Mouse (Mus musculus): ENCODE results near the gene Sema5a. TPM values are rescaled to one million over a fixed set of nuclear protein-coding genes. Genes with fewer than 3 reads are reported as not detected.
A peak's percentile ranks its signal among the peaks of the same experiment; 100 is the strongest.
"Not testable (repeated sequence)": the region's sequence is repeated elsewhere in the genome, so short reads cannot be mapped to it uniquely, and the experiment has no call there.

Gene Sema5a
- total RNA-seq (2014; fragmentation: Nextera tagmentation) (not detected in 2 replicates), total RNA-seq (2017) (not detected in 2 replicates)

DNA sequence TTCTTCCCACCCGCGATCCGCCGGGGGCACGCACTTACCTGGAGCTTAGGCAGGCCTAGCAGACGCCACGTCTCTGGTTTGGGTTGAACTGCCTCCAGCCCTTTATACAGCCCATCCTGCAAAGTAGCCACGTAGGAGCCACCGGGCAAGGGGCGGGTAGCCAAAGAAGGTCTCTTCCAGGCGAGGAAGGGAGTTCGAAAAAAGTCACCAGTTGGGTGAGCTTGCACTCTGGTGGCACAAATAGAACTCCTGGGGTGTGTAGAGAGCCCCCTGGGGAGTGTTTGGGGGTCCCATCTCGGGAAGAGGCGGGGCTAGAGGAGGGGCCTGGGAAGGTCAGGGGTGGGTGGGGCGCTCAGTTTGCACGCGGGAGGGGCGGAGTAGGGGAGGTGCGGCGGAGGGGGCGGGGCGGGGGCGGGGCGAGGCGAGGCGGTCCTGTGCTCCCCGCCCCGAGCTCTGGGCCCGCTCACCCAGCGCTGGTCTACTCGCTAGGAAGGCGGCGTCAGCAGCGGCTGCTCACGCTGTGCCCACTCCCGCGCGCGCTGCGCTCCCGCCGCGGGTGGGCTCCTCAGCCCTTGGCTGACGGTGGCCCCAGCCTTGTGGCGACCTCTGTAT, at the start of gene Sema5a:
Gene Sema5a (plus strand): TSS at position 467 of the 612 bp plus-strand sequence.
- peak; percentile 73 for ATAC-seq (replicated peaks; ENCODE audit: poor library complexity, severe bottlenecking)

DNA sequence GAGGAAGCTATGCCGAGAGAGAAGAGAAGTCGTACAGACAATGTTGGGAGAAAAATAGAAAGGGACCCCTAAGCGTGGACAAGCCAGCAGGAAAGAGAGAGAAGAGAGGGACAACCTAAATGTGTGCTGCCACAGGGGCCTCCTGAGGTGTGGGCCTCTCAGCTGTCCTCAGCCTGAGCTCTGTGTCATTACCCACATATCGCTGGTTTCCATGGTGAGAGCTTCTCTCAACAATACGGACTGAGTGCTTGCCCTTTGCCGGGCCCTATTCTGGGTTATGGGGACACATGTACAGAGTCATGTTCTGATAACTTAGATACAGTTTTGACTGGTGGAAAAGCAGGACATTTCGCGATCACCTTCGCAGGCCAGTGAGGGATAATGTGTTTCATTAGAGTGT, 46.5 kb upstream of the Sema5a start:
- ATAC-seq (replicated peaks; ENCODE audit: poor library complexity, severe bottlenecking) = no peak

DNA sequence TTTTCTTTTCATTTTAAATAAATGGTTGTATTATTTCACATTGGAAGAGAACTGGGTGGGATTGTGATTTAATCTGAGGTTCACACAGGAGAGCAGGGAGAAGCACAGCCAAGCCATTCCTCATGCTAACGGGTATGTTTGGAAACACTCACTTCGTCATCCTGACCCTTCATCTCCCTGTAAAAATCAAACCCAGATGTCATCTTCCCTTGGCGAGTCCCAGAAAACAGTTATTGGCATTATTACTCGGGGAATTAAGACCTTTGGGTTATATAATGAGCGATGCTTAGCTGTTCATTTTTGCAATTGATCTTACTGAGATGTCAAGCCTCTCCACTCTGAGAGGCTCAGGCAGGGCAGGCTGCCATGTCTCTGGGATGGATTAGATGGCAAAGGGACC, 46.0 kb upstream of the Sema5a start:
- no peak for ATAC-seq (replicated peaks; ENCODE audit: poor library complexity, severe bottlenecking)

DNA sequence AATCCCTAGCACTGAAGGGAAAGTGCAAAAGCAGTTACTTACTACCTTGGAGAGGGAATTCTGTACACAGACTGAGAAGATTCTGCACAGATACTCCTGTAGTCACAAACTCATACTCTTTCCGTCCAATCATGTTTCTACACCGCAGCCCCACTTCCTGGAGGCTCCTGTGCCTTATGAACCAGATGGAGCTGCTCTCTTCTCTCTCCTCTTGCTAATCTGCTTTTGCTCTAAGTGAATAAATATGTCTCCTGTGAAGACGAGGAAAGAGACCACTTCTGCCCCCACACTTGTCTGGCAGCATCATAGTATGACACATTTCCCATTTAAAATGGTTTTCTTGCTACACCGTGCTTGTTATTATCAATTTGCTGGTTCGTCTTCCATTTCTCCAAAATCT, 41.4 kb upstream of the Sema5a start:
- ATAC-seq (replicated peaks; ENCODE audit: poor library complexity, severe bottlenecking) = no peak

DNA sequence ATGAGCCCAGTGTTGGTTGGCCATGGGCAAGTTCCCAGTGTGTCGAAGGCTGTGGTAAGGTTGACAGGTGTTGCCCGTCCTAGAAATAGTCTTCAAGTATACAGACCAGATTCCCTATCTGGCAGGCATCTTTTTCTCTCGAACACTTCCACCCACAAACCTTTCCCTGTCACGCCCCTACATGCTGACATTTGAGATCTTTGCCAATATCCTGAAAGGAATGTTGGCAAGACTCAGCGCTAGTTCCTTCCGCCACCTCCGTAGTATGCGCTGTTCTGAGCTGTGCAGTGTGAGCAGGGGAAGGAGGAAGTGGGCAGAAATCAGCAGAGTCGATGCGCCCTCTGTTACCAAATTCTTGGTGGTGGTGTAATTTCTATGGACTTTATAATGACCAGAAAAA, 39.7 kb upstream of the Sema5a start:
- no peak for ATAC-seq (replicated peaks; ENCODE audit: poor library complexity, severe bottlenecking)

DNA sequence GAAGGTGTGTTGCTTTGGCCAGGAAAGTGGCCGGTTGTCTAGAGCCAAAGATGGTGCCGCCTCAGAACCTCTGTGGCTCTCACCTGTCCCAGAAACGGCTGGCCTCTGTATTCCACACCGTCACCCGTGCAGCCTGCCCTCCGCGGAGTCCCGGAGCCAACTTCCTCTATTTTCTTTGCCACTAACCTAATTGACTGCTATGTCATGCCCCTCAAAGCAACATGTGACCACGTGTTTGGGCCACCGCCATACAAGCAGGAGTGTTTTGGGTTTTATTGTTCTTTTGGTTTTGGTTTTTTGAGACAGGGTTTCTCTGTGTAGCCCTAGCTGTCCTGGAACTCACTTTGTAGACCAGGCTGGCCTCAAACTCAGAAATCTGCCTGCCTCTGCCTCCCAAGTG, 29.9 kb upstream of the Sema5a start:
- not testable (repeated sequence) for ATAC-seq (replicated peaks; ENCODE audit: poor library complexity, severe bottlenecking)

DNA sequence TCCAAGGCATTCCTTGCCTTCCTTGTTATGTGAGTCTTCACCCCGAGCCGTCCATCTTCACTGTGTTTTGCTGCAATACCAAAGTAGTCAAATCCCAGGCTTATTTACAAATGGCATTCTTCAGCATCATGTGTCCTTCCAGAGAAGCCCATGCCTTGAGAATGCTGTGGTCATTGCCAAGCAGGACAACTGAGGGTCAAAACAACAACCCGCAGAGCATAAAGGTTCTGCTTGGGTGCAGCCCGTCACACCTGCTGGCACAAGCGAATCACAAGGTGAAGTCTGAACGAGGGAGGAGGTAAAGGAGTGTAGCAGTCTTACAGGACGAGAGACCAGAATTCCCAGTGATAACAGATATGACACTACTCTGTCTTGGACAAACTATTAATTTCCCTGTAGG, 21.6 kb upstream of the Sema5a start:
- ATAC-seq (replicated peaks; ENCODE audit: poor library complexity, severe bottlenecking) = no peak

DNA sequence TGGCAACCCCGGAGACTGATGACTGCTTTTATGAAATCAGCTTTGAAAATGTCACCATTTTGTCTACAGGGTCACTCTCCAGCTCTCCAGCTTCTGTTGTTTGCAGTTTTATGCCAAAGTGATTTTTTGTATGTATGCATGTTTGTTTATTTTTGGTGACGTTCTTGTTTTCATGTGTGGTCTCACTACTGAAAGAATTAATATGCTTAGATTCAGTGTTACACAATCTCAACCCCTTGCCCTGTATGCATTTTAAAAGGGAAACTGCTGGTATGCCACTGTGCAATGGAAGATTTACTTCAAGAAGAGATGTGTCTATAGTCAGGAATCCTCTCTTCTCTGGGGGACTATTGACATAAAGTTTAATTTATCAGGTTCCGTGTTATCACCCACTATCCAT, 19.2 kb upstream of the Sema5a start:
- no peak for ATAC-seq (replicated peaks; ENCODE audit: poor library complexity, severe bottlenecking)

DNA sequence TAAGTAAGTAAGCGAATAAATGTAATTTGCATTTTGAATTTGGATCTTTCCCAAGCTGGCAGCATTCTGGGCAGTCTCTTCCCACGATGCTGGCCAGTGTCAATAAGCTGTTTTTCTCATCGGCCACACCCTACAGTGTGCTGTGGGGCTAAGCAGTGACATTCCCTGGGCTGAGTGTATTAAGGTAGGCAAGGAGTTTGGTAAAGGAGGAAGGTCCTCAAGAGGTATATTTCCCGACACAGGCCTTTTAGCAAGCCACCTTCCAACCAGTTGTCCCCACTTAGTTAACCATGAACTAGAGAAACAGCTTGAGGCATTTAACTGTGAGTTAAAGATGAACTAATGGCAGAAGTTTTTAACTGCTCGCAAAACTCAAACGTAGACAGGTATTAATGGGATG, 18.2 kb upstream of the Sema5a start:
- no peak for ATAC-seq (replicated peaks; ENCODE audit: poor library complexity, severe bottlenecking)

DNA sequence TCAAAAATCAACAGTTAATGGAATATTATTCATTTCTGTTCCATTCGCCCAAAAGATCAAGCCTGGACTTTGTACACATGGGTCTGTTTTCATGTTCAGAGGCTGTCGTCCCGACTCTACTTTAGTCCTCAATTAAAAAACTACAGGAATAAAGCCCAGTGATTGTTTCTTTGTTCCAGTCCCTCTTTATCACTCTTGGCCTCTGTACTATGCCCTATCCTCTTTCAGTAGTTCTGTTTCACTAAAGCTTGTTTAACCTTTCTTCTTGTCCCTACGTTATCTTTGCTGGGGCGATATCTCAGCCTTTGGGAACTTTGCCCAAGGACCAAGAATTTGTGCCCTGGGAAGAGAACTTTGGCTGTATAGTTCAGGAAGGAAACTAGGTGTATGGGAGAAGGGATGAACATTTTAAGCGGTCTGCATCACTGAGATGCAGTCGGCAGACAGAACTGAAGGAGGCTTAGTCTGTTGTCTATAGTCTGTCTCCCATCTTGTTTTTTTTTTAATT, 17.7 kb upstream of the Sema5a start:
- ATAC-seq (replicated peaks; ENCODE audit: poor library complexity, severe bottlenecking) = no peak

DNA sequence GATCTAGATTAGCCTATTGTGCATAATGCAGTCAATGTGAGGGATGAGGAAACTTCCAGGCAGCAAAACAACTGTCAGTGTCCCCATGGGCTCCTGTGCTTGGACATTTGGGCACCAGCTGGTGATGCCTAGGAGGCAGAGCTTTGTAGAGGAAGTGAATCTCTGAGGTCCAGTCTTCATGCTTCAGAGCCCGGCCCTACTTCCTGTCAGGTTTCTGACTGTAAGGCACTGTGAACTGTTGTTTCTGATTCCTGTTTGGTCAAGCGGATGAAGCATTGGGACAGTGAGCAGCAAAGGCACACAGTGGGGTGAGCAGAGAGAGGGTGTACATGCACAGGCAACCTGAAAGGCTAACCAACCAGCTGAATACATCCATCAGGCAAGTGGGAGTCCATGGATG, 14.5 kb upstream of the Sema5a start:
- ATAC-seq (replicated peaks; ENCODE audit: poor library complexity, severe bottlenecking) = no peak

DNA sequence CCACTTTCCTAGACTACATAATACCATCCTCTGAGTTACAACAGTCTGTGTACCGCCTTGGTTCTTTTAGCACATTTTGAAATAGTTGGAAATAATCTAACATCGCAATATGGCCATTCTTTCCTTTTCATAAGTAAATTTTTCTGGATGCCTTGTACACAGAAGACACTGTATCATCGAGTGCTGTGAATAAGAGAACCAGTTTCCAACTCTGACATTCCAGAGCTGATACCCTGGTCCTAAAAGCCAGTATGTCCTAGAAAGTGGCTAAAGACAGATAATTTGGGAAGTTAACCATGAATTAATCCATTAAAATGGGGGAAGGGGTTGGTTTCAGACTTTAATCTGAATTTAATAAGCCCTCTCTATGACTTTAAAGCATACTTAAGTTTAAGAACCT, 12.4 kb upstream of the Sema5a start:
- ATAC-seq (replicated peaks; ENCODE audit: poor library complexity, severe bottlenecking) = no peak

DNA sequence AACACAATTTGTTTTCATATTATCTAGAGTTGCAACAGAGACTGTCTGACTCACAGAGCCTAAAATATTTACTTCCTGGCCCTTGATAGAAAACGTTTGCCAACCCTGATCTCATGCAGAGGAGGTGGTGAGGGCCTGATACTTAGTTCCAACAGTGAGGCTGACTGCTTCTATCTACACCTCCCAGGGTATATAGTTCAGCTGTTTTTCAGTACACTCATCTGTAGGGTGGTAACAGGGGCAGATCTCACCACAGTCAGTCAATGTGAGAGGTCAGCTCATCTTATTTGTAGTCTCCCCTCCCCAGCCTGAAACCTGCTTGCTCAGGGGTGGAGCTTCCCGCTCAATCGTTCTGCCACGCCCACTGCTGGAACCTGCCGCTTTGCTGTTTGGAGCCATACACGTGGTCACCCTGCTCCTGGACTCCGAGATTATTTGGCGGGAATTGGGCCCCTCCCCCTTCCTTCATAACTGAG, 11.9 kb upstream of the Sema5a start:
- ATAC-seq (replicated peaks; ENCODE audit: poor library complexity, severe bottlenecking) = not testable (repeated sequence)

DNA sequence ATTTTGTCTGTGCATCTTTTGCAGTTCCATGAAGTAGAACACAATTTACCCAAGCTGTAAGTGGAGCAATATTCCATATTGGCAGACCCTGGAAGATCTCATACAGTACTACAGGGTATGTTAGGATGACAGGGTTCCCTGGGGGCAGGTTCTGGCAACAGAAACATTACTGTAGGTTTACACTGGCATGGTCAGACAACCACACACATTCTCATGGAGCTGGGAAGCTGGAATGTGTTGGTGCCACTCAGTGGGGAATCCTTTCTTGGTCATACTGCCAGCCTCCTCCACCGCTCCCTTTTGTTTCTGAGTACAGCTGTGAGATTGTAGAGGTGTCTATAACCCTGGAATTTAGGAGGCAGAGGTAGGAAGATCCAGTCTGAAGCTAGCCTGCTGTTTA, 11.2 kb upstream of the Sema5a start:
- no peak for ATAC-seq (replicated peaks; ENCODE audit: poor library complexity, severe bottlenecking)

DNA sequence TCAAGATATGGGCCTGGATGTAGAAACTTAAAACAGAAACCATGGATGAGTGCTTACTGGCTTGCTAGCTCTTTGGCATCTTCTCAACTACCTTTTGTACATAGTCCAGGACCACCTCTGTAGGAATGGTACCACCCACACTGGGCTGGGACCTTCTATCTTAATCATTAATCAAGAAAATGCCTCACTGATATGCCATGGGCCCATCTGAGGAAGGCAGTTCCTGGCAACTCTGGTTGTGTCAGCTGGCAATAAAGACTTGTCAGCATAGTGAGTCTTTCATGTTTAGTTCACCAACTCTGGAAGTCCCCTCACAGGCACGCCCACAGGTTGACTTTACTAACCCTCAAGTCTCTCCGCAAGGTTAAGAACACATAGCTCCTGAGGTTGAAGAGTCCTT, 5.5 kb upstream of the Sema5a start:
- ATAC-seq (replicated peaks; ENCODE audit: poor library complexity, severe bottlenecking) = no peak

DNA sequence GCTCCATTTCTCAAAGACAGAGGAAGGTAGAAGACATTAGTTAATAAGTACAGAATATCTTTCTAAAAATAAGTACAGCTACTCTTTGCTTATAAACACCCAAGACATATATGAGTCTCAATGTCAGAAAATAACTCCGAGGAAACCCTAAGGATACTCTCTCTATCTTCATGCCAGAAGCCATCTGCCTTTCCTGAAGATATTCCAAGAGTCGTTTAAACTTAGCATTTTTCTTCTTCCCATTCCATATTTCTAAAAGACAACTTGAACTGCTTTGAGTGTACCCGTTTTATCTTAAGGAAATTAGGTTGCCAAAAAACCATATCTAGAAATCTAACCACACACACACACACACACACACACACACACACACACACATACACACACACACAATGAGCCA, 4.5 kb upstream of the Sema5a start:
- ATAC-seq (replicated peaks; ENCODE audit: poor library complexity, severe bottlenecking) = no peak

DNA sequence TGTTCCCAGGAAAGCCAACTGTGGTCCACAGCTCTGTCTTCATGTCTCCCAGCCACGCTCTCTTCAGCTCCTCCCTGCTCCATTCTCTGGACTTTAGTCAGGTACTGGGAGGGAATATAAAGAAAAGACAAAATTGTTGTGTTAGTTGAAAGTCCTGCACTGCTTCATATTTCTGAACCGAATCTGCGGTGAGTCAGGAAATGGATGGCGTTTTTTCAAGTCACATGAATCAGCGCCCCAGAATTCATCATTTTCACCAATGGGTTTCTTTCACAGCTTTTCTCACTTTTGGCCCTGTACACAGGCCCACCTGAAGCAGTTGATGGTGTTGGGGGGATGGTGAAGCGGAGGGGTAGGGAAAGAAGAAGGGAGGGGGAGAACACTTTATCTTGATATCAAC, 2.9 kb upstream of the Sema5a start:
- no peak for ATAC-seq (replicated peaks; ENCODE audit: poor library complexity, severe bottlenecking)

DNA sequence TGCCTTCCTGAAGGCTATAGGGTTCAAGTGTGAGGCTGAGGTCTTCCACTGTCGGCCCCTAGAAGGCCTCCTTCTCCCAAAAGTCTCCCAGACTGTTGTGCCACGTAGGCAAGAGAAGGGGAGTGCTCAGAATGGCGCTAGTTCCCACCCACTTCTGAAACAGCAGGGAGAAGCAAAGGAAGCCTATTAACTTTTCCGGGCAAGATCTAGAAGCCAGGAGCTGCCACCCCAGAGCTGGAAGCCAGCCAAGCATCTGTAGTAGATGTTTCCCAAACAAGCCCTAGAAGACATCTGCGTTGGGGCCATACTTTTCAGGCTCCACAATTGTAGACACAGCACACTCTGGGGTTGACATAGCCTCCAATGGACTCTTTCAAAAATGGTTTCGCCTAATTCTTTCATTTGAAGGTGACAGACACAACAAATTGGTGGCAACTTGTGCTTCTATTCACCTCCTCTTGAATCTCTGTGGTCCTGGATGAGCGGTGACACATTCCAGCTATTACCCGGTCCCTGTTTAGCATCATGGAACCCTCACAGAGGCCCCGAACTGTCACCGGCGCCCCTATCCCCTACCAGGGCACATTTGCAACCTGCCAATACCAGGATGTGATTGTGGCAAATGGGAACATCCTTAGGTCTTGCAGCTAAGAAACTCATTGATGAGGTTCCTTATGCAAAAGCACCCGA, 1.4 kb upstream of the Sema5a start:
- no peak for ATAC-seq (replicated peaks; ENCODE audit: poor library complexity, severe bottlenecking)

DNA sequence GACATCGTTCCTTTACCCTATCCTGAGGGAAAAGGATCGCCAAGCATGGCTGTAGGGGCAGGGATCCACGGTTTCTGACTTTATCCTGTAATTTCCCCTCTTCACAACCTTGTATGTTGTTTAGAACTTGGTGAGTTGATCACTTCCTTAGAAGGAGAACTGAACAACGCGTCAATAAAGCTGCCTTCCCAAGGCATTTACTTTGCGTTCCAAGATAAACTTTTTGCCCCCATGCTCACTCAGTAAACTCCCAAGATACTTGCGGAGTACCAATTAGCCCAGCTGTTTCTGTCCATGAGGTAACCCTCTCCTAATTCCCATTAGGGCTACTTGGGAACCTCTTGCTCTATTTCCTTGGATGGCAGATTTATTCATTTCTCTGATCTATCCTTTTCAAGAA, 786 bp upstream of the Sema5a start:
- ATAC-seq (replicated peaks; ENCODE audit: poor library complexity, severe bottlenecking) = no peak

DNA sequence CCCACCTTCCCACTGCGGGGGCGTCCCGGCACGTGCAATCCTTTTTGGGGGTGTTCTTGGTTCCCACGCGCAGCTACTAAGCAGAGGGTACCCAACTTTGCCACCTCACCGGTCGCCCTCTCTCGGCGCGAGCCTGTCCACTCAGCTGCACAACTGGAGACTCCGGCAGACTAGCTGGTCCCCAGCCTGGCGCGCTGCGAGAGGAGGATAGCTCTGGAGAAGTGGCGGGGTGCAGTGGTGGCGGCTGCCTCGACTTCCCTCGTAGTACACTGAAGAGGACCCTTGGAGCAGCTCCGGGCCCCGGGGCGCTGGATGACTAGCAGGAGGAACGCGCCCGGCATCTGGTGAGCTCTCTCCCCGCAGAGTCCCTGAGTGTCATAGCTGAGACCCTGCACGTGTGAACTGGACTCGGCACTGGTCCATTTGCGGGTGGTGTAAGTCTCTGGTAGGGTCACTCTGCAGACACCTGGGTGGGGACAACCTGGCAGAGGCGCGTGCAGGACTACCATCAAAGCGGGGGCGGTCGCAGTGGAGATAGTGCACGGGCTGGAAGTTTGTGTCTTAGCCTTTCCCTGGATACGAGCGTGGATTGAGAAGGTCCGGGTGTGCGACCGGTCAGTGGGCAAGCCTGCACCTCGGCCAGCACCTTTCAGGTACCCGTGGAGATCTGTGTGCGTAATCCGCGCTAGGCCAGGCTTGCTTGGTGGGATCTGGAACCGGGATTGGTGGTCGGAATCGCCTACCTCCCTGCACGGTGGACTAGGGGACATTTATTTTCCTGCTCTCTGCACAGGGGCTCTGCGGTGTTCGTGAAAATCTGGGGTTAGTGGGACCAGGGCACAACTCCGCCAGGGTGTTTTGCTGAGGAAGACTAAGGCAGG, 586 bp downstream of the Sema5a start:
- peak; percentile 12 for ATAC-seq (replicated peaks; ENCODE audit: poor library complexity, severe bottlenecking)
